Mouse (Mus musculus) liver, embryonic 15.5 days (tissue): Measurements from ENCODE around the gene Mrgprf. TPM values are rescaled to one million over a fixed set of nuclear protein-coding genes. Genes with fewer than 3 reads are reported as not detected.

Experiments used
- ATAC-seq: fragments of 200-750 bp; cut with Nextera tagmentation; 2 replicates; pipeline ENCODE4 v1.8.0; 2017; ENCODE audit warnings: moderate number of reproducible peaks, mild to moderate bottlenecking, moderate library complexity; ENCODE audit not compliant: insufficient read depth
- H3K27ac ChIP-seq: fragments of 300-500 bp; sonication (generic); replicated peaks from 2 replicates; pipeline ENCODE4 v1.5.1; 2015; ENCODE audit warnings: mild to moderate bottlenecking, inconsistent platforms
- H3K27me3 ChIP-seq: fragments of 300-500 bp; sonication (generic); 2 replicates; pipeline ENCODE4 v1.6.1; 2015; ENCODE audit warnings: mild to moderate bottlenecking, inconsistent platforms
- H3K36me3 ChIP-seq: fragments of 300-500 bp; sonication (generic); replicated peaks from 2 replicates; pipeline ENCODE4 v1.6.1; 2015; ENCODE audit warnings: moderate library complexity, mild to moderate bottlenecking, inconsistent platforms
- H3K4me1 ChIP-seq: fragments of 300-500 bp; sonication (generic); replicated peaks from 2 replicates; pipeline ENCODE4 v1.6.1; 2015; ENCODE audit warnings: inconsistent platforms
- H3K4me2 ChIP-seq: fragments of 300-500 bp; sonication (generic); 2 replicates; pipeline ENCODE4 v1.6.1; 2015; ENCODE audit warnings: moderate library complexity, mild to moderate bottlenecking, inconsistent platforms
- H3K4me3 ChIP-seq: fragments of 300-500 bp; sonication (generic); replicated peaks from 2 replicates; pipeline ENCODE4 v1.5.1; 2015; ENCODE audit warnings: mild to moderate bottlenecking, inconsistent platforms
- H3K9ac ChIP-seq: fragments of 300-500 bp; sonication (generic); 2 replicates; pipeline ENCODE4 v1.6.1; 2015; ENCODE audit warnings: moderate library complexity, mild to moderate bottlenecking, inconsistent platforms
- H3K9me3 ChIP-seq: fragments of 300-500 bp; sonication (generic); replicated peaks from 2 replicates; pipeline ENCODE4 v1.6.1; 2016; ENCODE audit warnings: inconsistent platforms
- WGBS: fragments of 180-500 bp; shearing (Covaris S2); methylation state at CpG from one replicate; pipeline ENCODE4 v1.1.7; 2015; ENCODE audit warnings: mixed read lengths; ENCODE audit not compliant: insufficient replicate concordance; 5-methylcytosine and 5-hydroxymethylcytosine counted together
- polyA plus RNA-seq: library from polyadenylated mRNA; unstranded; fragments of >200 nt; fragmentation: Nextera tagmentation; extraction: Ambion mirVana; gene quantifications from 2 replicates; pipeline ENCODE4 v1.2.1, GENCODE M21; 2015

Gene Mrgprf
- polyA plus RNA-seq, 1 experiment from 2014 or later, result 0.12 TPM

- Histone ChIP-seq H3K4me3 (peak within 1 kb of the TSS; percentile 63), H3K4me1 (peaks cover 33% of the 10 kb centered on the region), H3K9me3 (no peaks in the 10 kb centered on the region), H3K36me3 (no peaks in the 10 kb centered on the region; the same call in 1 of the 2 replicates), H3K9ac (peak within 1 kb of the TSS; percentile 47), H3K27me3 (no peaks in the 10 kb centered on the region), H3K27ac (0 out of 2 replicates have a peak within 1 kb of the TSS, but pooled peaks have one; percentile 24), H3K4me2 (peak within 1 kb of the TSS; percentile 78)
- peak; percentile 74 for ATAC-seq
- under 1% methylated on average over 18 of the region's 18 CpGs for WGBS
These were observed 17.0 kb upstream of the Mrgprf start, which contains the start of gene Tpcn2 for GRCm38 (mm10) chr7:145283487-145284187. Tpcn2 (minus strand) TSS chr7:145284011.

- 51% methylated on average over 3 of the region's 3 CpGs for WGBS
- ATAC-seq, result no peak
These were observed 16.3 kb upstream of the Mrgprf start for GRCm38 (mm10) chr7:145284293-145284692.

GRCm38 (mm10) chr7:145285476-145285875 is 15.2 kb upstream of the Mrgprf start:
- H3K27ac ChIP-seq, result no peak overlapping the region
- ATAC-seq, result no peak

More at GRCm38 (mm10) chr7:145284293-145284692, 16.3 kb upstream of the Mrgprf start:
- no peak overlapping the region for H3K27ac ChIP-seq
- H3K36me3 ChIP-seq, result no peaks in the 10 kb centered on the region
- H3K4me2 ChIP-seq, result peak overlapping the region; percentile 78
- H3K4me1 ChIP-seq, result peaks cover 33% of the 10 kb centered on the region
- H3K4me3 ChIP-seq, result peak overlapping the region; percentile 63; the same call in 1 of the 2 replicates
- H3K27me3 ChIP-seq, result no peaks in the 10 kb centered on the region
- H3K9me3 ChIP-seq, result no peaks in the 10 kb centered on the region
- no peak overlapping the region for H3K9ac ChIP-seq

GRCm38 (mm10) chr7:145287410-145287809 is 13.2 kb upstream of the Mrgprf start:
- WGBS, result 24% methylated on average over 6 of the region's 6 CpGs
- H3K9ac ChIP-seq, result no peak overlapping the region
- H3K9me3 ChIP-seq, result no peaks in the 10 kb centered on the region
- H3K27ac ChIP-seq, result no peak overlapping the region
- no peaks in the 10 kb centered on the region for H3K27me3 ChIP-seq
- no peaks in the 10 kb centered on the region for H3K36me3 ChIP-seq
- ATAC-seq, result no peak
- no peak overlapping the region for H3K4me3 ChIP-seq
- no peak overlapping the region for H3K4me2 ChIP-seq
- peaks cover 19% of the 10 kb centered on the region for H3K4me1 ChIP-seq

More at GRCm38 (mm10) chr7:145285476-145285875, 15.2 kb upstream of the Mrgprf start:
- no peaks in the 10 kb centered on the region for H3K27me3 ChIP-seq
- no peak overlapping the region for H3K4me2 ChIP-seq
- H3K4me3 ChIP-seq, result no peak overlapping the region
- H3K4me1 ChIP-seq, result peaks cover 33% of the 10 kb centered on the region
- WGBS, result 60% methylated on average over 4 of the region's 4 CpGs
- no peaks in the 10 kb centered on the region for H3K36me3 ChIP-seq
- H3K9me3 ChIP-seq, result no peaks in the 10 kb centered on the region
- no peak overlapping the region for H3K9ac ChIP-seq

DNA sequence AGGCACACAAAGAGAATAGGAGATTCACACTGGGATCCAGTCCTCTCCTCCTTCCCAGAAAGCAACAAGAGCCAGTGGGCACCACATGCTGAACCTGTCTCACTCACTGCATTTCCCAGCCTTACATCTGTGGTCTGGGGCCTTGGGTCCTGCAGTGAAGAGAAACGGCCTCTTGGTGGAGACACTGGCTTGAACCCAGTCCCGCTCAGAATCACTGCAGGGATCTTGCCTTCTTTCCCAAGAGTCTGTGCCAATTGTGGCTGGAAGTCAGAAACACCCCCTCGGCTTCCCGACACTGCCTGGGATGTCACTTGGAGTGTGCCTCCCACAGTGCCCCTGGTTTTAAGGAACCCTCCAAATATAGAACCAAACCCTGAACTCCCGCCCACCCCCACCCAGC is 11.3 kb upstream of the Mrgprf start:
- 20% methylated on average over 5 of the region's 5 CpGs for WGBS
- H3K4me3 ChIP-seq, result no peak overlapping the region
- no peak overlapping the region for H3K9ac ChIP-seq
- no peaks in the 10 kb centered on the region for H3K27me3 ChIP-seq
- no peaks in the 10 kb centered on the region for H3K9me3 ChIP-seq
- H3K27ac ChIP-seq, result no peak overlapping the region
- H3K4me2 ChIP-seq, result no peak overlapping the region
- H3K36me3 ChIP-seq, result no peaks in the 10 kb centered on the region
- peaks cover 3% of the 10 kb centered on the region; the same call in 1 of the 2 replicates for H3K4me1 ChIP-seq
- ATAC-seq, result no peak

- Histone ChIP-seq H3K27me3 (no peaks in the 10 kb centered on the region), H3K27ac (no peak overlapping the region), H3K4me2 (no peak overlapping the region), H3K4me3 (no peak overlapping the region), H3K4me1 (peaks cover 2% of the 10 kb centered on the region; the same call in 1 of the 2 replicates), H3K9ac (no peak overlapping the region), H3K9me3 (no peaks in the 10 kb centered on the region), H3K36me3 (no peaks in the 10 kb centered on the region)
- WGBS, result 48% methylated on average over 2 of the region's 2 CpGs
- ATAC-seq, result no peak
These were observed 8.8 kb upstream of the Mrgprf start for GRCm38 (mm10) chr7:145291847-145292246.

DNA sequence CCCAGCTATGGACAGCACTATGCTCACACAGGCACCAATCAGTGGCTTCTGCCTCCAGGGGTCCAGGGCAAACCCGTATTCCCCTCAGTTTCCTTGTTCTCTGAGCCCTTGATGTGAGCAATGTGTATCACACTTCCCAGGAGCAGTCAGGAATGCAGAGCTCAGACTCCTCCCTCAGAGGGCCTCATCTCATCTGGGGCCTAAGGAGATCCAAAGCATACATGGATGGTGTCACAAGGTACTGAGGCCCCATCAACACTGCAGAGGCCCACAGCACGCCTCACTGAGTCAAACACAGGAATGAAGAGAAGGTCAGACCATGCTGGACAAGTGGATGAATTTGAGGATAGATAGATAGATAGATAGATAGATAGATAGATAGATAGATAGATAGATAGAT is 7.9 kb upstream of the Mrgprf start:
- H3K4me2 ChIP-seq, result no peak overlapping the region
- no peak overlapping the region for H3K9ac ChIP-seq
- ATAC-seq, result no peak
- 0 out of 2 replicates have a peak, but pooled peaks cover 2% of the 10 kb centered on the region for H3K4me1 ChIP-seq
- H3K9me3 ChIP-seq, result no peaks in the 10 kb centered on the region
- no peaks in the 10 kb centered on the region for H3K36me3 ChIP-seq
- no peak overlapping the region for H3K27ac ChIP-seq
- H3K27me3 ChIP-seq, result no peaks in the 10 kb centered on the region
- no peak overlapping the region for H3K4me3 ChIP-seq
- 52% methylated on average over 2 of the region's 2 CpGs for WGBS

DNA sequence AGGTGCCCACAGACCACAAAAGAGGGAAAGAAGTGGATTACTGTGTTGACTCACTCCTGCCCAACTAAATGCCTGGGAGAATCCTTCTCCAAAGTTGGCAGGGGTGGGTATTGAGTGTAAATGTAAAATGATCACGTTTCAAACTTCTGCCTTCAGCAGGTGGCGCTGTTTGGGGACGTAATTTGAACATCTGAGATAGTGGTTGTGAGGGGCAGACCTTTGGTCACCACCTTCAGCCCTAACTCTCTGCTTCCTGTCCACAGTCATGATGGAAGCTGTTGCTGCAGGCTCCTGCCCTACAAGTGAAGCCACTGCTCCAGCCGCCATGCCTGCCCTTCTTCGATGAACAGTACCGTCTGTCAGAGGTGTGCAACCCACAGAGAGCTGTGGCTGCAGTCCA is 6.8 kb upstream of the Mrgprf start:
- ATAC-seq, result no peak
- Histone ChIP-seq H3K4me2 (no peak overlapping the region), H3K9ac (no peak overlapping the region), H3K27ac (no peak overlapping the region), H3K36me3 (no peaks in the 10 kb centered on the region), H3K27me3 (no peaks in the 10 kb centered on the region), H3K9me3 (no peaks in the 10 kb centered on the region), H3K4me3 (no peak overlapping the region), H3K4me1 (no peaks in the 10 kb centered on the region)
- 30% methylated on average over 6 of the region's 6 CpGs for WGBS

- ATAC-seq, result no peak
- WGBS, result 41% methylated on average over 3 of the region's 3 CpGs
- H3K27ac ChIP-seq, result no peak overlapping the region
These were observed 1.8 kb upstream of the Mrgprf start for GRCm38 (mm10) chr7:145298666-145299490.

GRCm38 (mm10) chr7:145299562-145300320 is 887 bp upstream of the Mrgprf start:
- Histone ChIP-seq H3K4me3 (no peak overlapping the region), H3K9ac (no peak overlapping the region), H3K36me3 (no peaks in the 10 kb centered on the region), H3K4me1 (peaks cover 12% of the 10 kb centered on the region), H3K9me3 (no peaks in the 10 kb centered on the region), H3K27me3 (no peaks in the 10 kb centered on the region), H3K4me2 (no peak overlapping the region), H3K27ac (no peak overlapping the region)
- no peak for ATAC-seq
- 52% methylated on average over 7 of the region's 7 CpGs for WGBS

More at GRCm38 (mm10) chr7:145298666-145299490, 1.8 kb upstream of the Mrgprf start:
- no peaks in the 10 kb centered on the region for H3K9me3 ChIP-seq
- H3K27me3 ChIP-seq, result no peaks in the 10 kb centered on the region
- no peak overlapping the region for H3K4me3 ChIP-seq
- no peak overlapping the region for H3K4me2 ChIP-seq
- no peaks in the 10 kb centered on the region for H3K36me3 ChIP-seq
- H3K4me1 ChIP-seq, result peaks cover 12% of the 10 kb centered on the region
- H3K9ac ChIP-seq, result no peak overlapping the region

DNA sequence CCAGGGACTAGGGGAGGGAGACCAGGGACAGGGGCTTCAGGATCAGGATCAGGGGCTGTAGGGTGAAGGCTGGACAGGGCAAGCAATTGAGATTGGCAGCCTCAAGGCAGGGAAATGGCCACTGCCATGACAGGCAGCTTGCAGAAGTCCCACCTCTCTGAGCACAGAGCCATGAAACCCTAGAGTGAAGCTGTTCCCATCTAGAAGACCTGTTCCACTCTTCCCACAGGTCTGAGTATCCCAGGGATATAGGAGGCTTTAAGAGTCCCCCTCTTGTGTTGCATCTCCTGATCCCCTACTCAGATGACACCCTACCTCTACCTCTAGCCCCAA is 346 bp downstream of the Mrgprf start:
- H3K9me3 ChIP-seq, result no peaks in the 10 kb centered on the region
- no peak for ATAC-seq
- peaks cover 12% of the 10 kb centered on the region for H3K4me1 ChIP-seq
- no peaks in the 10 kb centered on the region for H3K36me3 ChIP-seq
- no peaks in the 10 kb centered on the region for H3K27me3 ChIP-seq
- H3K4me3 ChIP-seq, result no peak overlapping the region
- no peak overlapping the region for H3K4me2 ChIP-seq
- H3K9ac ChIP-seq, result no peak overlapping the region
- no peak overlapping the region for H3K27ac ChIP-seq
